Mouse (Mus musculus): ENCODE data around the gene Tmc5. TPM values are rescaled to one million over a fixed set of nuclear protein-coding genes. Genes with fewer than 3 reads are reported as not detected.

The Tmc5 gene
- polyA plus RNA-seq, 1 experiment: not detected

GRCm38 (mm10) chr7:118676826-118677225 is 79.7 kb downstream of the Tmc5 start:
- Histone ChIP-seq H3K4me2 (ENCODE audit: low read depth) (no peak overlapping the region), H3K27me3 (ENCODE audit: control insufficient read depth, insufficient read depth, insufficient read length) (no peaks in the 10 kb centered on the region), H3ac (ENCODE audit: control insufficient read depth, insufficient read length) (no peak overlapping the region), H3K36me3 (ENCODE audit: control insufficient read depth, insufficient read depth) (no peaks in the 10 kb centered on the region), H3K4me3 (no peak overlapping the region), H3K79me2 (ENCODE audit: control insufficient read depth, insufficient read depth) (no peaks in the 10 kb centered on the region)
- no peak for TF ChIP-seq TCF12 (IDR thresholded peaks at IDR 0.05; ENCODE audit: insufficient read depth, poor library complexity, severe bottlenecking)
- TF ChIP-seq CEBPB (IDR thresholded peaks at IDR 0.05; ENCODE audit: insufficient read depth, poor library complexity, severe bottlenecking): no peak

GRCm38 (mm10) chr7:118688199-118688598 is 91.1 kb downstream of the Tmc5 start:
- H3K4me3 ChIP-seq: no peak overlapping the region
- no peaks in the 10 kb centered on the region for H3K27me3 ChIP-seq (ENCODE audit: control insufficient read depth, insufficient read depth, insufficient read length)
- H3K4me2 ChIP-seq (ENCODE audit: low read depth): no peak overlapping the region
- H3K79me2 ChIP-seq (ENCODE audit: control insufficient read depth, insufficient read depth): no peaks in the 10 kb centered on the region
- no peaks in the 10 kb centered on the region for H3K36me3 ChIP-seq (ENCODE audit: control insufficient read depth, insufficient read depth)
- H3ac ChIP-seq (ENCODE audit: control insufficient read depth, insufficient read length): no peak overlapping the region
- no peak for TF ChIP-seq USF1 (IDR thresholded peaks at IDR 0.05; ENCODE audit: low read depth)
- TF ChIP-seq E2F4 (IDR thresholded peaks at IDR 0.05; ENCODE audit: insufficient read depth): no peak
- no peak for TF ChIP-seq CEBPB (IDR thresholded peaks at IDR 0.05; ENCODE audit: insufficient read depth, poor library complexity, severe bottlenecking)
- no peak for TF ChIP-seq TCF3 (IDR thresholded peaks at IDR 0.05; ENCODE audit: insufficient read length, low read depth)
- TF ChIP-seq POLR2A (IDR thresholded peaks at IDR 0.05; ENCODE audit: insufficient read length, low read depth): no peak
- no peak for TF ChIP-seq MAX (IDR thresholded peaks at IDR 0.05; ENCODE audit: low read depth)

- no peak overlapping the region for H3K4me2 ChIP-seq (ENCODE audit: low read depth)
- no peaks in the 10 kb centered on the region for H3K27me3 ChIP-seq (ENCODE audit: control insufficient read depth, insufficient read depth, insufficient read length)
- H3K36me3 ChIP-seq (ENCODE audit: control insufficient read depth, insufficient read depth): no peaks in the 10 kb centered on the region
- H3K4me3 ChIP-seq: no peak overlapping the region
- no peak overlapping the region for H3ac ChIP-seq (ENCODE audit: control insufficient read depth, insufficient read length)
- TF ChIP-seq MYOG (IDR thresholded peaks at IDR 0.05; ENCODE audit: control insufficient read depth in 1 of 3, insufficient read depth in 1 of 3, insufficient read length in 2 of 3, low read depth in 2 of 3): peak in 1 of 3 experiments; percentile 65
- TF ChIP-seq SRF (IDR thresholded peaks at IDR 0.05; ENCODE audit: control insufficient read depth, insufficient read length, low read depth): no peak
- peak in 1 of 3 experiments; percentile 64 for TF ChIP-seq MYOD1 (IDR thresholded peaks at IDR 0.05; ENCODE audit: control insufficient read depth in 1 of 3, insufficient read length in 2 of 3, low read depth in 2 of 3)
- no peak for TF ChIP-seq REST (IDR thresholded peaks at IDR 0.05; ENCODE audit: insufficient read depth, insufficient read length)
- TF ChIP-seq CEBPB (IDR thresholded peaks at IDR 0.05; ENCODE audit: insufficient read depth, poor library complexity, severe bottlenecking): no peak
- no peak for TF ChIP-seq POLR2AphosphoS2 (IDR thresholded peaks at IDR 0.05; ENCODE audit: insufficient read length, low read depth)
- TF ChIP-seq E2F4 (IDR thresholded peaks at IDR 0.05; ENCODE audit: insufficient read depth): no peak
- TF ChIP-seq POLR2A (IDR thresholded peaks at IDR 0.05; ENCODE audit: insufficient read length, low read depth): no peak
- TF ChIP-seq USF1 (IDR thresholded peaks at IDR 0.05; ENCODE audit: low read depth): no peak
- no peak for TF ChIP-seq MAX (IDR thresholded peaks at IDR 0.05; ENCODE audit: low read depth)
- TF ChIP-seq TCF12 (IDR thresholded peaks at IDR 0.05; ENCODE audit: insufficient read depth, poor library complexity, severe bottlenecking): no peak
- no peak for TF ChIP-seq TCF3 (IDR thresholded peaks at IDR 0.05; ENCODE audit: insufficient read length, low read depth)
- no peaks in the 10 kb centered on the region for H3K79me2 ChIP-seq (ENCODE audit: control insufficient read depth, insufficient read depth)
Observed at GRCm38 (mm10) chr7:118689088-118689487, 92.0 kb downstream of the Tmc5 start.

GRCm38 (mm10) chr7:118691287-118691686 is 94.2 kb downstream of the Tmc5 start:
- Histone ChIP-seq H3K36me3 (ENCODE audit: control insufficient read depth, insufficient read depth) (no peaks in the 10 kb centered on the region), H3K27me3 (ENCODE audit: control insufficient read depth, insufficient read depth, insufficient read length) (no peaks in the 10 kb centered on the region), H3K4me2 (ENCODE audit: low read depth) (no peak overlapping the region), H3K4me3 (no peak overlapping the region), H3ac (ENCODE audit: control insufficient read depth, insufficient read length) (no peak overlapping the region), H3K79me2 (ENCODE audit: control insufficient read depth, insufficient read depth) (no peaks in the 10 kb centered on the region)
- TF ChIP-seq REST (IDR thresholded peaks at IDR 0.05; ENCODE audit: insufficient read depth, insufficient read length) (no peak), SRF (IDR thresholded peaks at IDR 0.05; ENCODE audit: control insufficient read depth, insufficient read length, low read depth) (no peak), POLR2AphosphoS2 (IDR thresholded peaks at IDR 0.05; ENCODE audit: insufficient read length, low read depth) (no peak), POLR2A (IDR thresholded peaks at IDR 0.05; ENCODE audit: insufficient read length, low read depth) (no peak)

GRCm38 (mm10) chr7:118696146-118696545 is 99.0 kb downstream of the Tmc5 start:
- H3K27me3 ChIP-seq (ENCODE audit: control insufficient read depth, insufficient read depth, insufficient read length): no peaks in the 10 kb centered on the region
- H3K36me3 ChIP-seq (ENCODE audit: control insufficient read depth, insufficient read depth): no peaks in the 10 kb centered on the region
- H3K79me2 ChIP-seq (ENCODE audit: control insufficient read depth, insufficient read depth): peaks cover 6% of the 10 kb centered on the region
- H3K4me2 ChIP-seq (ENCODE audit: low read depth): no peak overlapping the region
- no peak for TF ChIP-seq MAX (IDR thresholded peaks at IDR 0.05; ENCODE audit: low read depth)
- TF ChIP-seq SRF (IDR thresholded peaks at IDR 0.05; ENCODE audit: control insufficient read depth, insufficient read length, low read depth): no peak
- TF ChIP-seq POLR2AphosphoS2 (IDR thresholded peaks at IDR 0.05; ENCODE audit: insufficient read length, low read depth): no peak
- no peak for TF ChIP-seq TCF3 (IDR thresholded peaks at IDR 0.05; ENCODE audit: insufficient read length, low read depth)
- no peak for TF ChIP-seq CEBPB (IDR thresholded peaks at IDR 0.05; ENCODE audit: insufficient read depth, poor library complexity, severe bottlenecking)
- TF ChIP-seq E2F4 (IDR thresholded peaks at IDR 0.05; ENCODE audit: insufficient read depth): no peak
- TF ChIP-seq MYOG (IDR thresholded peaks at IDR 0.05; ENCODE audit: control insufficient read depth in 1 of 3, insufficient read depth in 1 of 3, insufficient read length in 2 of 3, low read depth in 2 of 3): no peak
- TF ChIP-seq TCF12 (IDR thresholded peaks at IDR 0.05; ENCODE audit: insufficient read depth, poor library complexity, severe bottlenecking): no peak
- TF ChIP-seq USF1 (IDR thresholded peaks at IDR 0.05; ENCODE audit: low read depth): no peak
- H3K4me3 ChIP-seq: no peak overlapping the region
- H3ac ChIP-seq (ENCODE audit: control insufficient read depth, insufficient read length): no peak overlapping the region
